Mouse (Mus musculus) layer of hippocampus, adult 2 months (tissue): ENCODE data around the gene Stpg1. TPM values are rescaled to one million over a fixed set of nuclear protein-coding genes. Genes with fewer than 3 reads are reported as not detected.

Source experiments
- DNase-seq, 2 experiments: peaks; one replicate each; pipeline ENCODE4 v3.0.0; 2022; ENCODE audit warnings: low spot score in 2 of 2
- H3K27ac ChIP-seq: fragments of 200-600 bp; 2 replicates; pipeline ENCODE4 v1.8.1; 2022
- H3K4me3 ChIP-seq: fragments of 200-600 bp; 2 replicates; pipeline ENCODE4 v1.8.1; 2022; ENCODE audit warnings: mild to moderate bottlenecking
- CTCF ChIP-seq: fragments of 200-600 bp; conservative IDR thresholded peaks from 2 replicates; pipeline ENCODE4 v1.8.1; 2022; ENCODE audit warnings: antibody characterized with exemption, mild to moderate bottlenecking, moderate library complexity
- total RNA-seq, 2 experiments: library from RNA; stranded (reverse); gene quantifications; 2 replicates each; pipeline ENCODE4 v1.2.3; 2021

The Stpg1 gene
- total RNA-seq, 2 experiments from 2014 or later, result 1.4 to 2.2 TPM

- TF ChIP-seq CTCF, result no peak
- DNase-seq, result no peak
- Histone ChIP-seq H3K4me3 (no peak overlapping the region), H3K27ac (no peak overlapping the region)
Measured at GRCm38 (mm10) chr4:135520421-135520820, 25.8 kb downstream of the Stpg1 start.

DNA sequence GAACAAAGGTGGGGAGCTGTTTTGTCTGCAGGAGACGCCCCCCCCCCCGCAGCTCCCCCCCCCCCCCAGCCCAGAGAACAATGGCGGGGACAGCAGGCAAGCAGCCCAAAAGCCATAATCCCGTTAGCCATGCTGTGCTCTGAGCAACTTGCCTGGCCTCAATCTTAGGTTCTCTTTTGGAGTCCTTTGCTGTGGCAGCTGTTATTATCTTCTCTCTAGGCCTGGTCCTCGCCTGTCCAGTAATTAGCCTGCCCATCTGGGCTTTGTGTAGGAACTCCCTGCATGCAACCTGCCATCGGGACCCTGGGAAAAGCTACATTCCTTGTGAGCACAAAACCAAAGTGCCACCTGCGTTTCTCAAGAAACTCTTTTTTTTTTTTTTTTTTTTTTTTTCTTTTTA is 29.3 kb downstream of the Stpg1 start:
- no peak for TF ChIP-seq CTCF
- Histone ChIP-seq H3K27ac (no peak overlapping the region), H3K4me3 (no peak overlapping the region)
- no peak for DNase-seq

DNA sequence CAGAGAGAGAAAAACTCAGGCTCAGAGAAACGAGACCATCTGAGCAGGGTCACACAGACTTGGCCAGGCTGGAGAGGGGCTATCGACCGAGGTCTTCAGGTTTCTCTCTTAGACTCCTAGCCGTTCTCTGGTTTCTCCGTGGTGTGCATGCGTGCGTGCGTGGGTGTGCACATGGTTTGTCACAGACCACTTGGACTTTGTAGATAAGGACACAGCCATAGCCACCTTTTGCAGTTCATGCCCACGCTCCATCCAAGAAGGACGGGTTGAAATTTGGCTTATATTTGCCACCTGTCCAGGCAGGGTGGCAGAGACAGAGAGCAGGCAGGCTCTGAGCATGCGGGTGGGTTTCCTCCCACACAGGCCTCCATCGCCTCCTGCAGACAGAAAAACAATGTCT is 30.5 kb downstream of the Stpg1 start:
- no peak overlapping the region for H3K4me3 ChIP-seq
- DNase-seq, result no peak
- H3K27ac ChIP-seq, result no peak overlapping the region
- TF ChIP-seq CTCF, result no peak

- TF ChIP-seq CTCF, result no peak
- no peak for DNase-seq
- Histone ChIP-seq H3K27ac (no peak overlapping the region), H3K4me3 (no peak overlapping the region)
Measured at GRCm38 (mm10) chr4:135526039-135526710, 31.6 kb downstream of the Stpg1 start.

DNA sequence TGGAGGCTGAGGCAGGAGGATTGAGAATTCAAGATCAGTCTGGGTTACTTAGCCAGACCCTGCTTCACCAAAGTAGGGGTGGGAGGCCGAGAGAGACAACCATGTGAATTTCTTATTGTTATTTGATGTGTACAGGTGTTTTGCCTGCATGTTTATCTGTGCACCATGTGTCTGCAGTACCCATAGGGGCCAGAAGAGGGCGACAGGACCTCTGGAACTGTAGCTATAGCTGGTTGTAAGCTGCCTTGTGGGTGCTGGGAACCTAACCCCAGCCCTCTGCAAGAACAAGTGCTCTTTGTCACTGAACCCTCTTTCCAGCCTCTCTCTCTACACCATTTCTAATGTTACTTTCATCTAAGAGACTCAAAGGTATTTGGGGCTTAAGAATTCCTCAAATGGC is 35.7 kb downstream of the Stpg1 start:
- DNase-seq, result no peak
- TF ChIP-seq CTCF, result peak; percentile 54
- Histone ChIP-seq H3K4me3 (no peak overlapping the region), H3K27ac (no peak overlapping the region)

- Histone ChIP-seq H3K27ac (peak overlapping the region; percentile 46), H3K4me3 (no peak overlapping the region)
- peak; percentile 23 to 61 for DNase-seq
- no peak for TF ChIP-seq CTCF
Measured at GRCm38 (mm10) chr4:135531236-135531635, 36.6 kb downstream of the Stpg1 start.

DNA sequence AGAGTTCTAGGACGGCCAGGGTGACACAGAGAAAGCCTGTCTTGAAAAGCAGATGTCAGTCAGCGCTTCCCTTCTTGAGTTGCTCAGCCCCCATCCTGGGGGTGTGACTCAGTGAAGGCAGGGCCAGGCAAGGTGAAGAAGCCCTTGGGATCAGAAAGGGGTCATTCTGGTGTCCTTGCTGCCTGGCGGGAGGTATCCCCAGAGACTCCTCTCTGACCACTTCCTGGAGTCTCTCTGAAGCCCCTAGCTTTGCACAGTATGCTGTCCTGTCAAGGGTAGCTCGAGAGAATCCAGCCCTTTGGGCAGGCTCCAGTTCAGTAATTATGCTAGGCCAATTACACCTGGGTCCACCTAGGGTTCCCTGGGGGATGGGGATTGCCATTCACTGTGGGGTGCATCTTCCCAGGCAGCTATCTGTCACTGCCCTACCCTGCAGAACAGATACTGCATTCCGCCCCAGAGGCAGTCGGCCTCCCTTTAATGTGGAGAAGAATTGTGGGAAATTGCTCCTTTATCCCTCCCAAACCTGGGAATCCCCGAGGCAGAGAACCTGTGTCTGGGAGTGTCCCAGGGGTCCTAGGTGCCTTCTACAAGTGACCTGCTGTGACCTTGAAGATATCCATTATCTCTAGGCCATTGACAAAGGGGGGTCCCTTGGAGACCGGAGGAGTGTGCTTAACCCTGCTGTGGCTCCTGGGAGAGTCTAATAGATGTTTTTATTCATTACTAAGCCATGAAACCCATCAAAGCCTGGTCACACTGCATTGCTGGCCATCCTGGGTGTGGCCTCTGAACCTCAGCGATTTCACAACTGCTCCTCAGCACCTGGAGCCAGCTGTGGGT is 37.4 kb downstream of the Stpg1 start:
- no peak for DNase-seq
- no peak for TF ChIP-seq CTCF
- H3K4me3 ChIP-seq, result no peak overlapping the region
- peak overlapping the region; percentile 46 for H3K27ac ChIP-seq

- no peak for TF ChIP-seq CTCF
- no peak overlapping the region for H3K27ac ChIP-seq
- DNase-seq, result no peak
- H3K4me3 ChIP-seq, result no peak overlapping the region
Measured at GRCm38 (mm10) chr4:135533001-135533400, 38.4 kb downstream of the Stpg1 start.

DNA sequence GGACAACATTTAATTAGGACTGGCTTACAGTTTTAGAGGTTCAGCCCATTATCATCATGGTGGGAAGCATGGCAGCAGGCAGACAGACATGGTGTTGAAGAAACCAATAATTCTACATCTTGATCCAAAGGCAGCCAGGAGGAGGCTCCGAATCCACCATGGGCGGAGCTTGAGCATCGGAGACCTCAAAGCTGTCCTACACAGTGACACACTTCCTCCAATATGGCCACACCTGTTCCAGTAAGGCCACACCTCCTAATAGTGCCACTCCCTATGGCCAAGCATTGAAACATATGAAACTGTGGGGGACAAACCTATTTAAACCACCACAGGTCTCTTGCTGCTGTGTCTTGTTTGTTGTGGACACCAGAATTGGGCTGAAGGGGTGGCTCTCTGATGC is 40.4 kb downstream of the Stpg1 start:
- Histone ChIP-seq H3K4me3 (no peak overlapping the region), H3K27ac (no peak overlapping the region)
- no peak for TF ChIP-seq CTCF
- no peak for DNase-seq

DNA sequence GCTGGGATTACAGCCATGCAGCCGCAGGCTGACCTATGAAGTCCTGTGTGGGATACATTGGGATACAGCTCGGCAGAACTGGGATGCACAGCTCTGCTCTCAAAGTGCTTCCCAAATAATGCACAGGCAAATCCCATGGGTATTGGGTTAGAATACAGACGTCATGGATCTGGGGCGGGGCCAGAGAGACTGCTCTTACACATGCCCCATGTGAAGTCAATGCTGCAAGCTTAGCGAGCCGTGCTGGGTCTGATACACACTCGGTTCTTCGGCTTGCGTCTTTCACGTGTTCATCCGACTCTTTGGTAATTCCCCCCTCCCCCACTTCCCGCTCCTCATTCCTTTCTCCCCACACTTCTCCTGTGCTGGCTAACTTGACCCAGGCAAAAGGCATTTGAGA is 44.5 kb downstream of the Stpg1 start:
- Histone ChIP-seq H3K4me3 (no peak overlapping the region), H3K27ac (no peak overlapping the region)
- DNase-seq, result no peak
- no peak for TF ChIP-seq CTCF

- Histone ChIP-seq H3K27ac (no peak overlapping the region), H3K4me3 (no peak overlapping the region)
- DNase-seq, result no peak
- TF ChIP-seq CTCF, result no peak
Measured at GRCm38 (mm10) chr4:135540057-135540456, 45.5 kb downstream of the Stpg1 start.

DNA sequence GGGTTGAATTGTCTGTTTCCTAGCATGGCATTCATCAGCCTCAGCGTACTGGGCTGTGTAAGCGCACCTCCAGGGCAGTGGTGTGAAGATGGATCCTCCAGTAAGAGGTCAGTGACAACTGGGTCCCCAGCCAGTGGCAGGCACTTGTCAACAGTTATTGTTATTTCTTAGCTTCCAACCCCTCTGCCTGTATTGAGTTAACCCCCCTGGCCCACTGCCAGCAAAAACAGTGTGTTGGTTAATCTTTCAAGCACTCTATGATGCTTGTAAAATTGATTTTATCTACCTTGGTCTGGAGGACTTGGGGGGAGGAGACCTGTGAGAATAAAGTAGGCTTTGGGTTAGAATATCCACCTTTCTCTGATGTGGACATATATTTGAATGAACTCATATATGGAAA is 49.7 kb downstream of the Stpg1 start:
- DNase-seq, result no peak
- TF ChIP-seq CTCF, result no peak
- H3K4me3 ChIP-seq, result no peak overlapping the region
- H3K27ac ChIP-seq, result no peak overlapping the region

GRCm38 (mm10) chr4:135545080-135545511 is 50.5 kb downstream of the Stpg1 start:
- no peak for TF ChIP-seq CTCF
- no peak overlapping the region for H3K4me3 ChIP-seq
- no peak for DNase-seq
- H3K27ac ChIP-seq, result no peak overlapping the region

DNA sequence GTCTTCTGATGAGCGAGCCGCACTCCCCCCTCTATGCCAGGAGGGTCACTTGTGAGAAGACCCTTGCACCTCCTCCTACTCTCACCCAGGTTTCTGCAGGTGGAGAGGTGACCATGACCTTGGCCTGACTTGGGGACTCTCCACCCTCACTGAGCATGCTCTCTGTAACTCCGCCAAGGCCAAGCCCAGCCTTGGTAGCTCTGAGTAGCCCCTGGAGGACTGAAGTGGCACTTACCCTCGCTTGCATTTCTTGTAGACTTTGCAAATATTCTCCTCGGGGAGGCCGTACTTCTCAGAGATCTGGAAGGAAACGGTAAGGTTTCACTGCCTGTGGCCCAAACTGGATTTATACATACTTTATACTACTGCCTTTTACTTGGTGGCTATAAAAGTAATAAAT is 51.4 kb downstream of the Stpg1 start:
- Histone ChIP-seq H3K27ac (no peak overlapping the region), H3K4me3 (no peak overlapping the region)
- DNase-seq, result no peak
- TF ChIP-seq CTCF, result no peak
